Mouse (Mus musculus) skeletal muscle tissue, adult 2 months (tissue): Measurements from ENCODE around the gene 4930563M21Rik.
"Not testable (repeated sequence)": the region's sequence is repeated elsewhere in the genome, so short reads cannot be mapped to it uniquely, and the experiment has no call there.

Source experiments
- DNase-seq: peaks from one replicate; pipeline ENCODE4 v3.0.0-alpha.2; 2012; ENCODE audit warnings: low read depth, low spot score

The 4930563M21Rik gene

GRCm38 (mm10) chr9:56010450-56010849 is at the start of gene 4930563M21Rik:
4930563M21Rik (minus strand) TSS chr9:56010550.
- DNase-seq: no peak

DNA sequence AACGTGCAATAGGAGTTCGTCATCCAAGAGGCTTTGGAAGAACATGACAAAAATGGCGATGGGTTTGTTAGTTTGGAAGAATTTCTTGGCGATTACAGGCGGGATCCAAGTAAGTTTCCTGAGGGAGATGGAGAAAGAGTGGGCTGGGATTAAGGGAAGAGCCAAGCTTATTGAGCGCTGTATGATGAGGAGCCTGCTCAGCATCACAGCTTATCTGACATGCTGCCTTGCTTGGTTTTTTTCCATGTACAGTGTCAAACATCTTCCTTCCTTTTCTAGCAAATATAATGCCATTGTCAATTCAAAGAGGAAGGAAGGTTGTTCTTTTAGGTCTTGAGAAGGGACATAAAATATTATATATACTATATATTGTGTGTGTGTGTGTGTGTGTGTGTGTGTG is 45.8 kb upstream of the 4930563M21Rik start:
- DNase-seq: no peak

DNA sequence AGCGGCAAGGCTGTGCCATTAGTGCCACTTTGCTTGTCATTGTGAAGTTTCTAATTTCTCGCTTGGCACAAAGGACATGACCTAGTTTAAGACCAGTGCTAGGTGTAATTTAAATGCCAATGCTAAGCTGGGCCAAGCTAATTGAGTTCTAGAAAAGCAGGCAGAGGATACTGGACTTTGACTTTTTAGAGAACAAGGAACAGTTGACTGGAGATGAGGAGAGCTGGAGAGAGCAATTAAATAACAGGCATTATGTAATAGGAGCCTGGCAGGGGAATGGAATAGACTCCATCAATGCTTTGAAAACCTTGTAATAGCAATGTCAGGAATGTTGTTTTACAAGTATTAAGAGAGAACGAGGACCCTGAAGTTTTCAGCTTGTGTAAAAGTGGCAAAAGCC is 43.4 kb upstream of the 4930563M21Rik start:
- DNase-seq: no peak

- DNase-seq: no peak
Observed at GRCm38 (mm10) chr9:56042181-56042621, 31.9 kb upstream of the 4930563M21Rik start.

- DNase-seq: peak; percentile 90
Observed at GRCm38 (mm10) chr9:56041372-56042180, 31.2 kb upstream of the 4930563M21Rik start, which contains the start of gene Rcn2. Rcn2 (plus strand) TSS chr9:56041845.

DNA sequence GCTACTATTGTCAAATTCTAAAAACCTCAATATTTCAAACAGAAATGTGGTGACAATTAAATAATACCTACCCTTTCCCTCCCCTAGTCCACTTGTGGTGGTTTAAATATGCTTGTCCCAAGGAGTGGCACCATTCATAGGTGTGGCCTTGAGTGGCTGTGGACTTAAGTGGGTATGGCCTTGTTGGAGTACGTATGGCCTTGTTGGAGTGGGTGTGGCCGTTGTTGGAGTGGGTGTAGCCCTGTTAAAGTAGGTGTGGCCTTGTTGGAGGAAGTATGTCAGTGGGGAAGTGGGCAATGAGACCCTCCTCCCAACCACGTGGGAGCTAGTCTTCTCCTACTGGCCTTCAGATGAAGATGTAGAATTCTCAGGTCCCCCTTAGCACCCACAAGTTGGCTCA is 21.9 kb upstream of the 4930563M21Rik start:
- DNase-seq: no peak

- no peak for DNase-seq
Observed at GRCm38 (mm10) chr9:56027292-56027691, 16.9 kb upstream of the 4930563M21Rik start.

GRCm38 (mm10) chr9:56024772-56025171 is 14.4 kb upstream of the 4930563M21Rik start:
- DNase-seq: no peak

DNA sequence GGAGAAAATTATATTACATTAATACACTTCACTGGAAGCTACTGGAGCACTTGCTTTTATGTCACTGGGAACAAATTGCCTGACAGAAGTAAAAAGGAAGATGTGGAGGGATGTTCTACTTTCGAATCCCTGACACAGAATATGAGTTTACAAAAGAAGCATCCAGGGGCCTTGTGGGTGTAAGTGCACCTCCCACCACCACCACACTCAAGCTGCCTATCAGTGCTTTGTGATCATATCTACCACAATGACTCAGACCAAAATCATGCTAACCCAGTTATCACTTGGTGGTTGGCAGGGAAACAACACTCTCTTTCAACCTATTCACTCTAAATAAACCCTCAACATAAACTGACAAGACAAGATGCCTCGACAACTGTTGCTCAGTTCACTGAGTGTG is 5.7 kb downstream of the 4930563M21Rik start:
- DNase-seq: not testable (repeated sequence)

DNA sequence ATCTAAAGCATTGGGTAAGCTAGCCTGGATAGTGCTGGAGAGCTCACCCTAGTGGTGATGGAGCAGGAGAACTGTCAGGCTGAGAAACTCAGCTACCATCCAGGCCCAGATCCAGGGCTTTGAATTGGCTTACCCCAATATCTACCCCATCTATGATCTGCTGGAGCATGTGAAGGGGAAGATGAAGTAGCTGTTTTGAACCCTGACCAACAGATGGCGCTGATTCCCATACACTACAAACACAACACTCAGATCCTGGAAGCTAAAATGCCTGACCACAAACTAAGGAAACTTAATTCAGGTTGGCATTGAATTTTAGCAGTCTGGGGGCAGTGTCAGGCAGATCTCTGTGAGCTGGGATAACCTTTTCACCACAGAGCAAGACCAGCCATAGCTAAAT is 63.5 kb downstream of the 4930563M21Rik start:
- no peak for DNase-seq

GRCm38 (mm10) chr9:55941356-55941755 is 69.0 kb downstream of the 4930563M21Rik start:
- no peak for DNase-seq

DNA sequence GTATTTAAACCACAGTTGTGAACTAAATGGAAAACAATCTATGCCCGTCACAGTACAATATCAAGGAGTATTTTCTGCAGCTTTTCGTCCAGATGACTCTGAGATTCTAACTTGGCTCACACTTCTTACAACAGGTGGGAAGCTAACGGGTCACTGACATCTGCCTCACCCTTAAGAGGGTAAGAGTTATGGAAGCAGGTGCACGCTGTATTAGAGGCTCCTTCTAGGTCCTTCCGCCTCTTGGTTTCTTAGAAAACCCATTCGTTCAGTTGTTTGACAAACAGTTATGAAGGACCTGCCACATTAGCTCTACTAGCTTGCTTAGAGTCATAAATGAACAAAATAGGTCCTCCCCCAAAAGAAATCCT is 71.7 kb downstream of the 4930563M21Rik start:
- no peak for DNase-seq

DNA sequence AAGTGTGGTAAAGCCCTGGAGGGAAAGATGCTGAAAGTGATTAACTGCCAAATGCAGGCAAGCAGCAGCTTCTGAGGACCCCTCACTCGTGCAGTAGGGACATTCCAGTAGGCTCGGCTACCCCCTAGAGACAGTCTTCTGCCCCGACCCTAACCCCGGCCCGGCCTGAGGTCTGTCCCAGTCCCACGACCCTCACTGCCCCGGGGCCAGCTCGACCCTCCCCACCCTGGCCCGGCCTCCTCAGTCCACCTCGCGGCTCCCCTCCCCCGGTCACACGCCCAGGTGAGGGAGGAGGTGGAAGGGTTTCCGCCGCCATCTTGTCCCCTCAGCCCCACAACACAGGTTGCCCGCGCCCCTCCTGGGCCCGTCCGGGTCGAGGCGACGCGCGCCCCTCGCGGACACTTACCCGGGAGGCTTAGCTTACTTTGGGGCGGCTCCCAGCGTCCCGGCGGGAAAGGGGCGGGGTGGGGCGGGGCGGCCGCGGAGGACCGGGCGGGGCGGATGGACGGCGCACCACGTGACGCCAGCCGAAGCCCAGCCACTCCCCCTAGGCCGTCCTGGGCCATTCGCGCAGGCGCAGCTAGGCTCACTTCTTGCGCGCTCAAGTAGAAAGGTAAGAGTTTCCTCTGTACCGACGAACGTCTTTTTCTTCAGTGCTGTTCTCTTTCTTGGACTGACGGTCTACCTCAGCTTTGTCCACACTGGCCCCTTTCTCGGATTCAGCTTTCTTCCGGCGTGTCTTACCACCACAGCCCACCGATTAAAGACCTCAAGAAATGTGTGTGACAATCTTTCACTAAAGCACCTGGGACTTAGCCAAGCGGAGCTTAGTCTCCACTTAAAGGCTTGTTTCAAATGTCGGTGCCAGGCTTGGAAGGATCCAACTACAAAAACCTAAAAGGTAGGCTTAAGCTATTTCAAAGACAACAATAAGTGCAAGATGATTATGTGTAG is 72.4 kb downstream of the 4930563M21Rik start, which contains the start of gene Scaper:
Gene Scaper (minus strand): TSS at position 456 of the 954 bp plus-strand sequence.
- DNase-seq: peak; percentile 91

GRCm38 (mm10) chr9:55937224-55937663 is 73.1 kb downstream of the 4930563M21Rik start:
- no peak for DNase-seq

GRCm38 (mm10) chr9:55932482-55932881 is 77.9 kb downstream of the 4930563M21Rik start:
- DNase-seq: no peak

- no peak for DNase-seq
Observed at GRCm38 (mm10) chr9:55918579-55918978, 91.8 kb downstream of the 4930563M21Rik start.

GRCm38 (mm10) chr9:55916751-55917150 is 93.6 kb downstream of the 4930563M21Rik start:
- no peak for DNase-seq
